Mouse (Mus musculus) liver, embryonic 14.5 days (tissue): ENCODE results near the gene Kansl2.

Source experiments
- CTCF ChIP-seq: IDR thresholded peaks from 2 replicates; pipeline ENCODE4 v1.5.1; 2016; ENCODE audit warnings: antibody characterized with exemption, low read depth, control low read depth
- EP300 ChIP-seq: IDR thresholded peaks from 2 replicates; pipeline ENCODE4 v1.6.1; 2016; ENCODE audit warnings: antibody characterized with exemption, low read depth

DNA sequence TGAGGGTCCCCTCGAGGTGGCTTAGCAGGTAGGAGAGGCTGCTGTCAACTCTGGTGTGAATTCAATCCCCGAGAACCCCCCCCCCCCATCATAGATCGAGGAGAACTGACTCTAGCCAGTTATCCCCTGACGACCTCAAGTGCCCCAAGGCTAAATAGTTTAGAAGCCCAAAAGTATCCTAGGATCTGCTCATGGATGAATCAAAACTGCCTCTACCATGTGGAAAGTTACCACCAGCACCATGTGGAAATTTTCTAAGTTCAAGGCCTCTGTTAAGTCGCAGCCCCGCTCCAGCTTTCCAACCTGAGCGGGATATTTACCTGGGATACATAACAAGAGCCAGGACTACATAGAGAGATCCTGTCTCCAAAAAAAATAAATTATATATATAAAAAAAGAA is 35.2 kb upstream of the Kansl2 start:
- TF ChIP-seq CTCF (no peak), EP300 (no peak)
